In the genomic region with DNA sequence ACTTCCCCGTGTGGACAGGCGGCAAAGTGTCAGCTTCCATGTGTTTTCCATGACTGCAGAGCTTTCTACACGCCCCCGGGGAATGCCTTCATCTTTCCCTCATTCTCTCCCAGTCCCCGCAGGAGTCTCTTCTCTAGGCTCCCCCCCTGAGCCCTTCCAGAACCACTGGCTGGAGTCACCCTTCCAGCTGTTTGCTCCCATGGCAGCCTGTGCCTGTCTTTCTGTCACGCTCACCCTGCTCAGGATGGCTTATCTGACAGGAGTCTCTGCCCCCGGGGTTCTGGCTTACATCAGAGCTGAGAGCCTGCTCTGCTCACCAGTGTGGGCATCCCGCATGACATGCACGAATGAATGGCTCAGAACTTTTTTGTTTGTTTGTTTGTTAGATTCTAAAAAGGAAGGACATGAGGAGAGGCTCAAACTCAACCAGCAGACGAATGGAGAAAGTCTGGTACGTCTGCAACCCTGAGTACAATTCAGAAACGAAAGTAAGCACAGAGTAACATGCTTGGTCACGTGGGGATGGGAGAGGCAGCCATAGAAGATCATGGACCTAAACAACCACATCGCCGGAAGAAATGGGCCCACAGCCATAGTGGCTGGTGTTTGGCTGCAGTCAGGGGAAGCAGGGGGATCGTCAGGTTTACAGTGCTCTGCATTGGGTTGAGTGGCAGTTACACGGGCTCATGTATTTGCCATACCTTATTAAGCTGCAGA, we compare ENCODE assay signal across 18 mouse cellular contexts. TPM values are rescaled to one million over a fixed set of nuclear protein-coding genes. Genes with fewer than 3 reads are reported as not detected.
DNase-seq lines count a peak whose midpoint lies in the region; ATAC-seq and TF ChIP-seq lines count a peak whose summit lies in the region.
"Had no signal": no experiment of that assay in that cellular context is flagged by ENCODE, and none has a peak within 500 bp of the region (broad histone marks: within the 10 kb centered on the region; RNA-seq: fewer than 3 reads in every experiment).

No protein-coding gene starts in this region.

- 49% methylated on average over 17 of the region's 17 CpGs for WGBS in embryonic facial prominence, embryonic 14.5 days
- 74% methylated on average over 17 of the region's 17 CpGs for WGBS in embryonic facial prominence, embryonic 10.5 days
- 39% methylated on average over 17 of the region's 17 CpGs for WGBS in lung, embryonic 14.5 days
- 26% methylated on average over 17 of the region's 17 CpGs for WGBS in heart, embryonic 15.5 days
- WGBS in small intestine, adult 2 months: 54% methylated on average over 17 of the region's 17 CpGs
- whole genome bisulfite sequencing in midbrain, embryonic 16.5 days: 72% methylated on average over 17 of the region's 17 CpGs

- 0 out of 2 replicates have a peak, but pooled peaks cover 5% of the 10 kb centered on the region for H3K4me1 ChIP-seq in embryonic facial prominence, embryonic 14.5 days (ENCODE audit: control insufficient read depth, insufficient read depth, low read length)
- H3K4me1 ChIP-seq in embryonic facial prominence, embryonic 10.5 days: peaks cover 37% of the 10 kb centered on the region
- peaks cover 6% of the 10 kb centered on the region; the same call in 1 of the 2 replicates for H3K4me1 ChIP-seq in lung, embryonic 14.5 days (ENCODE audit: insufficient read depth)
- H3K4me1 ChIP-seq in heart, embryonic 15.5 days (replicated peaks): peaks cover 20% of the 10 kb centered on the region
- 0 out of 2 replicates have a peak, but pooled peaks cover 2% of the 10 kb centered on the region for H3K4me1 ChIP-seq in small intestine, adult 2 months (ENCODE audit: control insufficient read depth, insufficient read depth, insufficient read length, low read length)
- H3K4me1 ChIP-seq in midbrain, embryonic 16.5 days (ENCODE audit: control insufficient read depth, insufficient read depth, low read length): peaks cover 26% of the 10 kb centered on the region

- no peak overlapping the region for H3K4me3 ChIP-seq in embryonic facial prominence, embryonic 14.5 days (ENCODE audit: low read depth, low read length)
- H3K4me3 ChIP-seq in embryonic facial prominence, embryonic 10.5 days: no peak overlapping the region
- H3K4me3 ChIP-seq in lung, embryonic 14.5 days (ENCODE audit: low read depth, low read length): no peak overlapping the region
- peak overlapping the region; percentile 33 for H3K4me3 ChIP-seq in heart, embryonic 15.5 days
- H3K4me3 ChIP-seq in small intestine, adult 2 months (ENCODE audit: low read depth, low read length): peak overlapping the region; percentile 10
- H3K4me3 ChIP-seq in midbrain, embryonic 16.5 days (ENCODE audit: low read depth, low read length): no peak overlapping the region
- H3K4me3 ChIP-seq: limb, embryonic 15.5 days; midbrain, embryonic 15.5 days had no signal

- no peaks in the 10 kb centered on the region for H3K9me3 ChIP-seq in embryonic facial prominence, embryonic 14.5 days (ENCODE audit: control insufficient read depth, low read length)
- no peaks in the 10 kb centered on the region; the same call in 1 of the 2 replicates for H3K9me3 ChIP-seq in embryonic facial prominence, embryonic 10.5 days
- H3K9me3 ChIP-seq in lung, embryonic 14.5 days (ENCODE audit: low read depth, low read length): no peaks in the 10 kb centered on the region
- H3K9me3 ChIP-seq in heart, embryonic 15.5 days (replicated peaks): no peaks in the 10 kb centered on the region
- H3K9me3 ChIP-seq in midbrain, embryonic 16.5 days (replicated peaks; ENCODE audit: control insufficient read depth, low read length, poor library complexity, severe bottlenecking): no peaks in the 10 kb centered on the region
- H3K9me3 ChIP-seq: limb, embryonic 15.5 days; midbrain, embryonic 15.5 days had no signal

- no peaks in the 10 kb centered on the region for H3K36me3 ChIP-seq in embryonic facial prominence, embryonic 14.5 days (ENCODE audit: control insufficient read depth, insufficient read depth, low read length)
- no peaks in the 10 kb centered on the region for H3K36me3 ChIP-seq in embryonic facial prominence, embryonic 10.5 days (replicated peaks)
- H3K36me3 ChIP-seq in lung, embryonic 14.5 days (ENCODE audit: insufficient read depth): no peaks in the 10 kb centered on the region
- no peaks in the 10 kb centered on the region for H3K36me3 ChIP-seq in heart, embryonic 15.5 days
- no peaks in the 10 kb centered on the region for H3K36me3 ChIP-seq in small intestine, adult 2 months (ENCODE audit: control insufficient read depth, insufficient read depth, low read length)
- no peaks in the 10 kb centered on the region for H3K36me3 ChIP-seq in midbrain, embryonic 16.5 days (ENCODE audit: control insufficient read depth, insufficient read depth, low read length)
- H3K36me3 ChIP-seq: limb, embryonic 15.5 days; midbrain, embryonic 15.5 days had no signal

- no peak overlapping the region for H3K9ac ChIP-seq in embryonic facial prominence, embryonic 14.5 days (ENCODE audit: low read depth, low read length)
- H3K9ac ChIP-seq in lung, embryonic 14.5 days: no peak overlapping the region
- no peak overlapping the region for H3K9ac ChIP-seq in heart, embryonic 15.5 days
- no peak overlapping the region for H3K9ac ChIP-seq in midbrain, embryonic 16.5 days (ENCODE audit: low read depth, low read length)
- H3K9ac ChIP-seq: forebrain, postnatal 0 days; hindbrain, embryonic 14.5 days; limb, embryonic 15.5 days; midbrain, embryonic 15.5 days had no signal

- H3K27ac ChIP-seq in embryonic facial prominence, embryonic 14.5 days (replicated peaks; ENCODE audit: low read depth, low read length): no peak overlapping the region
- H3K27ac ChIP-seq in embryonic facial prominence, embryonic 10.5 days (replicated peaks): no peak overlapping the region
- H3K27ac ChIP-seq in lung, embryonic 14.5 days (ENCODE audit: low read depth): no peak overlapping the region
- H3K27ac ChIP-seq in heart, embryonic 15.5 days: peak overlapping the region; percentile 46
- no peak overlapping the region for H3K27ac ChIP-seq in small intestine, adult 2 months (ENCODE audit: insufficient read depth, low read depth, low read length)
- H3K27ac ChIP-seq in midbrain, embryonic 16.5 days (ENCODE audit: low read length): no peak overlapping the region
- H3K27ac ChIP-seq: hindbrain, embryonic 14.5 days; limb, embryonic 15.5 days; midbrain, embryonic 15.5 days had no signal

- H3K4me2 ChIP-seq in embryonic facial prominence, embryonic 14.5 days (ENCODE audit: low read depth, low read length): 0 out of 2 replicates have a peak overlapping the region, but pooled peaks have one; percentile 7
- peak overlapping the region; percentile 32 for H3K4me2 ChIP-seq in lung, embryonic 14.5 days
- H3K4me2 ChIP-seq in heart, embryonic 15.5 days: peak overlapping the region; percentile 57
- no peak overlapping the region for H3K4me2 ChIP-seq in midbrain, embryonic 16.5 days (ENCODE audit: low read length)
- H3K4me2 ChIP-seq: hindbrain, embryonic 14.5 days; limb, embryonic 15.5 days; midbrain, embryonic 15.5 days had no signal

- ATAC-seq in embryonic facial prominence, embryonic 14.5 days (ENCODE audit: low read depth): no peak; the same call in 1 of the 2 replicates
- no peak for ATAC-seq in lung, embryonic 14.5 days (ENCODE audit: insufficient read depth)
- ATAC-seq in heart, embryonic 15.5 days (replicated peaks; ENCODE audit: insufficient number of reproducible peaks, insufficient read depth, low FRiP score, low read depth): peak; percentile 62
- no peak for ATAC-seq in midbrain, embryonic 16.5 days
- ATAC-seq: forebrain, postnatal 0 days; midbrain, embryonic 15.5 days had no signal

- no peak for TF ChIP-seq CTCF in lung, embryonic 14.5 days (IDR thresholded peaks at IDR 0.05; ENCODE audit: low read depth)
- no peak for TF ChIP-seq CTCF in small intestine, adult 2 months (IDR thresholded peaks at IDR 0.05; ENCODE audit: extremely low read depth, insufficient read length, insufficient replicate concordance, low read depth, low read length)

- no peak for DNase-seq in embryonic facial prominence, embryonic 14.5 days (ENCODE audit: low spot score)
- no peak for DNase-seq in embryonic facial prominence, embryonic 10.5 days (ENCODE audit: low spot score)
- DNase-seq in lung, embryonic 14.5 days: peak; percentile 26
- no peak for DNase-seq in lung, postnatal 14 days
- DNase-seq in spleen, postnatal 36 days (ENCODE audit: low spot score in 2 of 2): no peak
- DNase-seq: adrenal gland, postnatal 10 days; cerebellum, postnatal 10 days; forebrain, postnatal 0 days; gastrocnemius, postnatal 25 days; kidney, adult 8-10 months; right cerebral cortex, adult 18-20 months; thymus, adult 18-20 months had no signal

- no peak for TF ChIP-seq POLR2A in small intestine, adult 2 months (IDR thresholded peaks at IDR 0.05; ENCODE audit: low read depth, low read length)

- no peaks in the 10 kb centered on the region for H3K27me3 ChIP-seq in embryonic facial prominence, embryonic 14.5 days (replicated peaks; ENCODE audit: control insufficient read depth, insufficient read depth, low read length)
- H3K27me3 ChIP-seq in embryonic facial prominence, embryonic 10.5 days (replicated peaks; ENCODE audit: low read depth, poor library complexity, severe bottlenecking): 0 out of 2 replicates have a peak, but pooled peaks cover 6% of the 10 kb centered on the region
- no peaks in the 10 kb centered on the region for H3K27me3 ChIP-seq in lung, embryonic 14.5 days (ENCODE audit: insufficient read depth, low read length)
- no peaks in the 10 kb centered on the region for H3K27me3 ChIP-seq in heart, embryonic 15.5 days
- no peaks in the 10 kb centered on the region for H3K27me3 ChIP-seq in small intestine, adult 2 months (ENCODE audit: control insufficient read depth, insufficient read depth, low read length)
- no peaks in the 10 kb centered on the region for H3K27me3 ChIP-seq in midbrain, embryonic 16.5 days (ENCODE audit: control insufficient read depth, insufficient read depth, low read depth, low read length)
- H3K27me3 ChIP-seq: limb, embryonic 15.5 days; midbrain, embryonic 15.5 days had no signal

RNA-seq across cellular contexts. Expression of a gene that starts 17.1 kb away (rescaled TPM):
- 1.1 and 1.9 TPM in 2 replicates for polyA plus RNA-seq in embryonic facial prominence, embryonic 14.5 days (2014; fragmentation: Nextera tagmentation; extraction: Ambion mirVana)
- polyA plus RNA-seq in embryonic facial prominence, embryonic 10.5 days (2016; fragmentation: Nextera tagmentation; extraction: Ambion mirVana): 0.59 and 0.60 TPM in 2 replicates
- 0.57 and 1.0 TPM in 2 replicates for polyA plus RNA-seq in lung, embryonic 14.5 days (2014; fragmentation: Nextera tagmentation; extraction: Ambion mirVana)
- 0.23 and 0.63 TPM in 2 replicates for polyA plus RNA-seq in heart, embryonic 15.5 days (2015; fragmentation: Nextera tagmentation; extraction: Ambion mirVana)
- polyA plus RNA-seq in small intestine, adult 2 months (2012; rRNA removed): 0.14 and 0.16 TPM in 2 replicates
- 2.7 and 3.1 TPM in 2 replicates for polyA plus RNA-seq in midbrain, embryonic 16.5 days (2015; fragmentation: Nextera tagmentation; extraction: Ambion mirVana)

Comparison
In these comparisons a context has a peak if more than half of its experiments do, and no peak if none do; other contexts are left out.
1. H3K4me3 ChIP-seq: peak in heart, embryonic 15.5 days (single experiment) and small intestine, adult 2 months (single experiment); none in embryonic facial prominence, embryonic 14.5 days (single experiment), embryonic facial prominence, embryonic 10.5 days (single experiment), lung, embryonic 14.5 days (single experiment) and midbrain, embryonic 16.5 days (single experiment).